Mouse (Mus musculus) gastrocnemius, adult 18-20 months (tissue): Measurements from ENCODE around the gene Csf3. TPM values are rescaled to one million over a fixed set of nuclear protein-coding genes. Genes with fewer than 3 reads are reported as not detected.
A peak's percentile ranks its signal among the peaks of the same experiment; 100 is the strongest.
"Not testable (repeated sequence)": the region's sequence is repeated elsewhere in the genome, so short reads cannot be mapped to it uniquely, and the experiment has no call there.

Experiments
- DNase-seq: peaks from one replicate; pipeline ENCODE4 v3.0.0; 2021; ENCODE audit warnings: low spot score
- total RNA-seq, 2 experiments: library from RNA; stranded (reverse); gene quantifications; 2 replicates each; pipeline ENCODE4 v1.2.3; 2021

Gene Csf3
- total RNA-seq, 2 experiments from 2014 or later, result not detected

DNA sequence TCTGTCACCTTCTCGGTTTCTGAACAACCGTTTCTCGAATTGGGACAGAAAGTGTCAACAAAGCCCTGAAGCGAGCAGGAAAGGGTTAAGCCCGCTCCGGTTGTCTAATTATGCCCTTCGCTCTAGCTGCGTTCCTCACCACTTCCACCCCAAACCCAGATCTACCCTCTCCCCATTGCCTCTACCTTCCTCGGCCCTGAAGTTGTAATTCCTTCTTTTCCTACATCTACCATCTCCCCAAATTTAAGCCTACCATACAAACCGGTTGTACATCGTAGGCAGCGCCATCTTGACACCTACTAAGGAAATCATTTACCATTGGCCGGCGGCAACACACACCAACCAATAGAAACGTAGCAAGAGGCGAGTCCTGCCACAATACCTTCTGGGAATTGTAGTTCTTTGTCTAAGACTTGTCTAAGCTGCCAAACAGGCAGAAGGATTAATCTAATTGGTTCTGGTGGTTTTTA lies 28.1 kb downstream of the Csf3 start, which contains the start of gene Med24:
Gene Med24 (minus strand): TSS at position 317 of the 470 bp plus-strand sequence.
- DNase-seq, result peak; percentile 91

DNA sequence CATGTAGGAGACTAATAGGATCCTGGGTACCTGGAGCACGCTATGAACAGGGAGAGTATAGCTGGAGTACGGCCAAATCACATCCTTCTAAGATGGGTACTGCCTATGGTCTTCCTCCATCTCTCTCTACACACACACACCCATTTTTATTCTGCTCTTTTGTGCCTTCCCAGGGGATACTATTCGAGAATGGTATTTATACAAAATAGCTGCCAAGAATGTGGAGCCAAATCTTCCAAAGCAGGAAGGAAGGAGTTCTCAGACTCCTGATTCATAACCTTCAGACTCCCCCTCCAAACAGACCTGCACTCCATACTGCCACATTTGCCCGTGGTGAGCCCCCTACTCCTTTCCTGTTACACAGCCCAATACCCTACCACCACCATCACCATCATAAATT lies 29.7 kb downstream of the Csf3 start:
- DNase-seq, result no peak

GRCm38 (mm10) chr11:98731134-98731533 lies 30.1 kb downstream of the Csf3 start:
- DNase-seq, result no peak

- no peak for DNase-seq
Measured at GRCm38 (mm10) chr11:98734020-98734419, 33.0 kb downstream of the Csf3 start.

DNA sequence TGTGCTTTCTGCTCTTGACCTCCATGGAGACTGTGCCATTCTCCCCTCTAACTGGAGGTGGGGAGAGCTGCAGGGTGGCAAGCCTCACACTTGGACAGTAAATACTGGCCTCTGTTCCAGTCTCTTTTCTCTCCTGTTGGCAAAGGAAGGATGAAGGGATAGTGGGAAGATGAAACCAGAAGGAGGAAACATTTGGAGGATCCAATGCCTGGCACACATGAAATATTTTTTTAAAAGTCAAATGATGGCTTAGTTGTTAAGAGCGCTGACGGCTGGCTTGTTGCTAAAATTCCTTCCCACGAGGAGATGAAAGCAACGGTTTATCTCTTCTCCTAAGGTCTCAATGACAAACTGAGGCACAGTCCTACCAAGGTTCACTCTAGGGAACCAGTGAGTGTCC lies 34.0 kb downstream of the Csf3 start:
- DNase-seq, result no peak

- no peak for DNase-seq
Measured at GRCm38 (mm10) chr11:98736176-98736575, 35.1 kb downstream of the Csf3 start.

DNA sequence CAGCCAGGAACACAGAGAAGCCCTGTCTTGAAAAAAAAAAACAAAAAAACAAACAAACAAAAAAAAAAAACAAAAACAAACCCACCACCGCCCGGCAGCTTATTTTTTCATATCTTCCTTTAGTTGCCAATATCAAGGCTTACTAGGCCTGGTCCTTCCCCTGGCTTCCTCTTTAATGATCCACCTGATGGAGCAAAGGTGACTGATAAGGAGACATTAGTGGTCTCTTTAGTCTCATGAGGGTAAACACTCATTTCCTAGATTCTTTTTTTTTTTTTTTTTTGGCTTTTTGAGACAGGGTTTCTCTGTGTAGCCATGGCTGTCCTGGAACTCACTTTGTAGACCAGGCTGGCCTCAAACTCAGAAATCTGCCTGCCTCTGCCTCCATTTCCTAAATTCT lies 36.2 kb downstream of the Csf3 start:
- not testable (repeated sequence) for DNase-seq

GRCm38 (mm10) chr11:98738428-98738911 lies 37.4 kb downstream of the Csf3 start:
- DNase-seq, result peak; percentile 47

DNA sequence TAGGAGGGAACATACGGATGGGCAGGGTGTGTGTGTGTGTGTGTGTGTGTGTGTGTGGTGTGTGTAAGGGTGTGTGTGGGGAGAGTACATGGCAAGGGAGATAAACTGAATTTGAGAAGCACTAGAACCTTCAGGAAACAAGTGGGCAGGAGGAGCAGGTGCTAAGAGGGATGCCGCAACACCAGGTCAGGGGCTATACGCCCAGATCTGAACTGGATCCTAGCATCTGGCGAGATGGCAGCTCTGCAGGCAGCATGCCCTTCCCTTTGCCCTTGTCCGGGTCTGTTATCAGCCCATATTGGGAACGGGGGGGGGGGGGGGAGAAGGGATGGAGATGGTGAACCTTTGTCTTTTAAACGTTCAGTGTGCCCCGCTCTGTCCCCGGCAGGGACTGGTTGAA lies 37.9 kb downstream of the Csf3 start:
- DNase-seq, result peak; percentile 46

DNA sequence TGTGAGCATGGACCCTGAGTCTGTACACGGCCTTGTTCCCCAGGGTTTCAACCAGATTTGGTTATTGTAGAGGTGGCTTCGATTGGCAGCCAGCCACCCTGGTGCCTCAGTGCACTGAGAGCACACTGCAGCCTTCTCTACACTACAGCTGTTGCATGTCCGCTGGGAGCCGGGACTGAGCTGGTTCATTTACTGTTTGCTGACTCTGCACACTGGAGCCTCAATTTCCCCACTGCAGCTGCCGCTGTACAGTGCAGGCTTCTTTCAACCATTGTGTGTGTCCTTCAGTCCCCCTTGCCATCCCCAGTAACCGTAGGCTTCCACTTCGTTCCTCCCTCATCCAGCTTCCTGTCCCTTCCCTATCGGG lies 38.9 kb downstream of the Csf3 start:
- peak; percentile 30 for DNase-seq

- peak; percentile 79 for DNase-seq
Measured at GRCm38 (mm10) chr11:98740393-98741050, 39.5 kb downstream of the Csf3 start, which contains the start of gene Thra. Thra (plus strand) TSS chr11:98740638.

- no peak for DNase-seq
Measured at GRCm38 (mm10) chr11:98741051-98741620, 40.1 kb downstream of the Csf3 start.

DNA sequence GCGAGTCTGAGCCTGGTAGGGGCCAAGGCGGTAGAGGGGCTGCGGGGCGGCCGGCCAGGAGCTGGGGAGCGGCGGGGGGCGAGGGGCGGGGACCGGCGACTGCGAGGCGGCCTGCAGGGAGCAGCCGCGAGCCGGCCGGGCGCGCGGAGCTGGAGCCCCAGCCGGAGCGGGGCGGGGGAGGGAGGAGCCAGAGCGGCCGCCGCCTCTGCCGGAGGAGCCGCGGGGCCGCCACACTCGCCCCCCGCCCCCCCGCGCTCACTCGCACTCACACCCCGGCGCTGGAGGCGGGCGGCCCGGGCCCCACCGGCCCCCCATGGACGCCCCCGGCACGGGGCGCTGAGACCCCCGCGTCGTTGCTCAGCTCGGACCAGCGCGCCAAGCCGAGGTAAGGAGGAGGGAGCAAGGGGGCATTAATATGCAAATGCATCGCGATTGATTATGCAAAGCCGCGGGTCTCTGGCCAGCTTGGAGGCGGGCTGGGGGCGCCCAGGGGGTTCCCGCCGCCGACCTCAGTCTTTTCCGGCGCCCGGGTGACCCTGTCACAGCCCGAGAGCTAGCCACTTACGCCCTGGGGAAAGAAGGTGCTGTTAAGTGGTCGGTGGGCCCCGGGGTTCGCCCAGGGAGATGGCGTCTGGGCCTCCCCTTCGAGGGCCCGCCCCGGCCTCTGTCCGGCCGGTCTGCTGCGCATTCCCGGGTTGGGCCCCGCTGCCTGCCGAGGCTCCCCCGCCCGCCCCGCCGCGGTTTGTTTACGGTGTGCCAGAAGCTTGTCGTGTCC lies 40.7 kb downstream of the Csf3 start:
- DNase-seq, result peak; percentile 73

GRCm38 (mm10) chr11:98742397-98743291 lies 41.6 kb downstream of the Csf3 start:
- peak; percentile 37 for DNase-seq

DNA sequence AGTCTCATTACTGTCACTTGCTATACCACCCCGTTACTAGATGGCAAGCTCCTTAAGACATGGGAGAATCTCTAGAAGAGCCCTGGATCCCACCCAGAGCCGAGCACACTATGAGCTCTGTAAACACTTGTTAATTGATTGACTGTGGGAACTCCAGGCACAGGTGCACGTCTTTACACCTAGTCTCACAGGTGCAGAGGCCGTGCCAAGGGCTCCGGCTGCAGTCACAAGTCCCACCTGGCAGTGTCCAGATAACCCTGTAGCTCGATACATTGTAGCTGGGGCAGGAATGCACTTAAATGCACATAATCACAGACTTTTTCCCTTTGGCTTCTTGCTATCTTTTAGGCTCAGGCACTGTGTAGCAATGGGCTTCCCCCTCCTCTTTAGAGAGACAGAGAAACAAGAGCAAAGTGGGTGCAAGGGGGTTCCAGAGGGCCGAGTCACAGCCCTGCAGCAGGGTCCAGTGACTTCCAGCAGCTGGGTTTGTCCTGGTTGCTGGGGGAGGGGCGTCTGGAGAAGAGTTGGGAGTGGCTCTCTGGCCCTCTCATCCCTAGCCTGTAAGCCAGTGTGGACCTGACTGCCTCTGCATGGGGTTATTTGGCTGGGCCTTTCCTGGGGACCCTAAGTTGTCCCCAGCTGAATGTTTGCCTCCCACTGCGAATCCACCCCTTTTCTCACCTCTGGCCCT lies 42.7 kb downstream of the Csf3 start:
- DNase-seq, result peak; percentile 64

DNA sequence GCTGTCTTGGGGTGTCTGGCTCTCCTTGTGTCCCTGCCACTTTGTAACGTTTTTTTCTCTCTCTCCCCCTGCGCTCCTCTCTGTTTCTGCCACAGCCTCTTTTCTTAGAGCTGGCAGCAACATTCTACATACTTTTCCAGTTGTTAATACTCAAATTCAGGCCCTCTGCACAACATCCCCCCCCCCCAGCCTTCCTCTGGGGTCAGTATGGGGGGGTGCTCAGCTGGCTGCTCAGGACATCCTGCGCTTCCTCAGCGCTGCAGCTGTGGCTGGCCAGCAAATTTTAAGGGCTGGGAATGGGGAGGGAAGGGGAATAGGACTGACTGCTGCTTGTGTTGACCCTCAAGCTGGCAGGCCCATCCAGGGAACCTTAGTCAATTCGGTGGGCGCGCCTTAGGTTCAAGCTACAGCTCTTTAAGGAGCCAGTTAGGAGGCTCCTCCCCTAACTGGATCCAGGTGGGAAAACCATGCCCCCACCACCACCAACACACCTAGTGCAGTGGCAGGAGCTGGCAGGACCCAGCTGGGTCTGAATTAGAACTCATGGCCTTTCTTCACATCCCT lies 43.5 kb downstream of the Csf3 start:
- DNase-seq, result no peak

DNA sequence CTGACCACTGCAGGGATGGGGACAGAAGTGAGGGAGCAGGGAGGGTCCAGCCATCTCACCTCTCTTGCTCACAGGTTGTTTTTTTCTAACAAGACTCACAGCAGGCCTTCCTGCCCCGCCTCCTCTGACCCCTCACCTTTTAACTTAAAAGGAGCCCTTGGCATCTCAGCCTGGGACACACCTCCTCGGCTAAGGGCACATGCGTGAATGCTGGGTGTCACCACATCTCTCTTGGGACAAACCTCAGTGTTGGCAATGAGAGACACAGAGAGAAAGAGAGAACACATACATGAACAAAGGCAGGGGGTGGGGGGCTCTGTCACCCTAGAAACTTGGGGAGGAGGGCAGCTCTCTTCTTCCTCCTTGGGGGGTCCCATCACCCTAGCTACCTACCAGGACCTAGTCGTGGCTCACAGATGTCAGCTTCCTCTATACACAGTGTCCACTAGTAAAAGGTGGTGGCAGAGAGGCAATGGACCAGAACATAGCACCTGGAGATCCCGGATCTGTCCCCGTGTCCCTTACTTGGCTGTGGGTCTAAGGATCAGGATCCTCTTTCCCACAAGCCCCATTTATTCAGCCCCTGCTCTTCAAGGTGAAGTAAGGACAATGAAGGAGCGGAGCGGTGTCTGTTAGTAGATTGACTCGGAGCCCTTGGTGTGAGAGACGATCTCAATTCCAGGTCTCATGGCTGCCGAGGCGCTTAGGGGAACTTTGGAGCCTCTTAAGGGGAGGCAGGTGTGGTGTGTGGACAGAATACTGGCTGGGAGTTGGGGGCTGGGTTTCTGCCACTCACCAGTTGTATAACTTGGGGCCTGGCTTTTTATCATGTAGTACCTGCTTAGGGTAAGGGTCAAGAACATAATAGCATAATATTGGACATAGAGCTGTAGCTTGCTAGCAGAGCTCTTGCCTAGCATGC lies 45.1 kb downstream of the Csf3 start:
- peak; percentile 30 for DNase-seq

- peak; percentile 86 for DNase-seq
Measured at GRCm38 (mm10) chr11:98746855-98747693, 46.0 kb downstream of the Csf3 start.
